10 mouse cellular contexts compared by ENCODE assay signal in genomic region chr3:122923147-122923546, GRCm38 (mm10). TPM values are rescaled to one million over a fixed set of nuclear protein-coding genes. Genes with fewer than 3 reads are reported as not detected.
DNase-seq lines count a peak whose midpoint lies in the region; ATAC-seq and TF ChIP-seq lines count a peak whose summit lies in the region.
"Had no signal": no experiment of that assay in that cellular context is flagged by ENCODE, and none has a peak within 500 bp of the region (broad histone marks: within the 10 kb centered on the region; RNA-seq: fewer than 3 reads in every experiment).

No protein-coding gene starts in this region.

- DNase-seq in kidney, adult 8-10 months = no peak
- DNase-seq in intestine, embryonic 14.5 days (ENCODE audit: low spot score) = no peak
- no peak for DNase-seq in layer of hippocampus, adult 18-20 months (ENCODE audit: low spot score in 2 of 2)
- no peak for DNase-seq in left cerebral cortex, postnatal 4 days
- DNase-seq: layer of hippocampus, postnatal 36 days; right cerebral cortex, postnatal 14 days had no signal

- peaks cover 6% of the 10 kb centered on the region for H3K36me3 ChIP-seq in kidney, embryonic 16.5 days (ENCODE audit: insufficient read depth, low read length)
- 0 out of 2 replicates have a peak, but pooled peaks cover 7% of the 10 kb centered on the region for H3K36me3 ChIP-seq in embryonic facial prominence, embryonic 12.5 days
- H3K36me3 ChIP-seq in intestine, embryonic 14.5 days (ENCODE audit: control insufficient read depth, insufficient read depth, low read length) = peaks cover 8% of the 10 kb centered on the region; the same call in 1 of the 2 replicates
- H3K36me3 ChIP-seq in myocyte (ENCODE audit: control insufficient read depth, insufficient read depth) = no peaks in the 10 kb centered on the region

- H3K9ac ChIP-seq in kidney, embryonic 16.5 days (replicated peaks; ENCODE audit: low read length) = no peak overlapping the region
- H3K9ac ChIP-seq in embryonic facial prominence, embryonic 12.5 days = no peak overlapping the region
- no peak overlapping the region for H3K9ac ChIP-seq in intestine, embryonic 14.5 days (ENCODE audit: low read length)

- intact Hi-C loops in left cerebral cortex, postnatal 4 days (cut with DNase I) = no loop called here

- H3K27me3 ChIP-seq in kidney, embryonic 16.5 days (ENCODE audit: insufficient read depth, low read length) = no peaks in the 10 kb centered on the region
- no peaks in the 10 kb centered on the region for H3K27me3 ChIP-seq in embryonic facial prominence, embryonic 12.5 days
- H3K27me3 ChIP-seq in intestine, embryonic 14.5 days (replicated peaks; ENCODE audit: control insufficient read depth, insufficient read depth, low read length) = no peaks in the 10 kb centered on the region
- H3K27me3 ChIP-seq in myocyte (ENCODE audit: control insufficient read depth, insufficient read depth, insufficient read length) = no peaks in the 10 kb centered on the region

- 72% methylated on average over 7 of the region's 7 CpGs for WGBS in kidney, embryonic 16.5 days
- WGBS in embryonic facial prominence, embryonic 12.5 days = 66% methylated on average over 7 of the region's 7 CpGs
- WGBS in intestine, embryonic 14.5 days = 48% methylated on average over 7 of the region's 7 CpGs

- H3K4me1 ChIP-seq in kidney, embryonic 16.5 days (ENCODE audit: insufficient read depth, low read length) = peaks cover 19% of the 10 kb centered on the region; the same call in 1 of the 2 replicates
- H3K4me1 ChIP-seq in embryonic facial prominence, embryonic 12.5 days = peaks cover 13% of the 10 kb centered on the region
- peaks cover 12% of the 10 kb centered on the region for H3K4me1 ChIP-seq in intestine, embryonic 14.5 days (replicated peaks; ENCODE audit: control insufficient read depth, insufficient read depth, low read length)

- peak overlapping the region; percentile 69 for H3K4me3 ChIP-seq in kidney, embryonic 16.5 days (ENCODE audit: low read length)
- H3K4me3 ChIP-seq in embryonic facial prominence, embryonic 12.5 days = peak overlapping the region; percentile 57; the same call in 1 of the 2 replicates
- peak overlapping the region; percentile 71 for H3K4me3 ChIP-seq in intestine, embryonic 14.5 days (ENCODE audit: low read depth, low read length)
- H3K4me3 ChIP-seq in myocyte = peak overlapping the region; percentile 84

- no peak overlapping the region for H3ac ChIP-seq in myocyte (ENCODE audit: control insufficient read depth, insufficient read length)

- no peak for TF ChIP-seq POLR2A in myocyte (IDR thresholded peaks at IDR 0.05; ENCODE audit: insufficient read length, low read depth)

- peaks cover 12% of the 10 kb centered on the region for H3K79me2 ChIP-seq in myocyte (ENCODE audit: control insufficient read depth, insufficient read depth)

- peak overlapping the region; percentile 50 for H3K4me2 ChIP-seq in kidney, embryonic 16.5 days (replicated peaks; ENCODE audit: low read depth, low read length)
- peak overlapping the region; percentile 64; the same call in 1 of the 2 replicates for H3K4me2 ChIP-seq in embryonic facial prominence, embryonic 12.5 days (replicated peaks)
- H3K4me2 ChIP-seq in intestine, embryonic 14.5 days (ENCODE audit: low read length) = peak overlapping the region; percentile 55
- H3K4me2 ChIP-seq in myocyte (ENCODE audit: low read depth) = peak overlapping the region; percentile 89

- no peak overlapping the region; the same call in 1 of the 2 replicates for H3K27ac ChIP-seq in kidney, embryonic 16.5 days (ENCODE audit: low read length)
- H3K27ac ChIP-seq in embryonic facial prominence, embryonic 12.5 days = no peak overlapping the region
- H3K27ac ChIP-seq in intestine, embryonic 14.5 days (ENCODE audit: low read depth) = peak overlapping the region; percentile 83

- ATAC-seq in kidney, embryonic 16.5 days (ENCODE audit: low FRiP score, low TSS enrichment) = no peak
- ATAC-seq in embryonic facial prominence, embryonic 12.5 days (ENCODE audit: insufficient number of reproducible peaks, insufficient read depth, low FRiP score, low TSS enrichment) = no peak
- no peak for ATAC-seq in intestine, embryonic 14.5 days (replicated peaks; ENCODE audit: low FRiP score, low TSS enrichment, low read depth)
- no peak for ATAC-seq in megakaryocyte progenitor cell, adult 5-6 weeks (replicated peaks; ENCODE audit: poor library complexity)

- H3K9me3 ChIP-seq in kidney, embryonic 16.5 days (ENCODE audit: low read length) = no peaks in the 10 kb centered on the region
- H3K9me3 ChIP-seq in embryonic facial prominence, embryonic 12.5 days = no peaks in the 10 kb centered on the region
- H3K9me3 ChIP-seq in intestine, embryonic 14.5 days (ENCODE audit: control insufficient read depth, low read length) = no peaks in the 10 kb centered on the region

TF ChIP-seq in myocyte, 11 proteins besides CTCF, POLR2A, EP300 and RAD21:
- no peak for TF ChIP-seq MYOG (IDR thresholded peaks at IDR 0.05; ENCODE audit: control insufficient read depth in 1 of 3, insufficient read depth in 1 of 3, insufficient read length in 2 of 3, low read depth in 2 of 3)
- TF ChIP-seq POLR2AphosphoS2 (IDR thresholded peaks at IDR 0.05; ENCODE audit: insufficient read length, low read depth) = no peak
- TF ChIP-seq E2F4 (IDR thresholded peaks at IDR 0.05; ENCODE audit: insufficient read depth) = no peak
- no peak for TF ChIP-seq TCF12 (IDR thresholded peaks at IDR 0.05; ENCODE audit: insufficient read depth, poor library complexity, severe bottlenecking)
- TF ChIP-seq MYOD1 (IDR thresholded peaks at IDR 0.05; ENCODE audit: control insufficient read depth in 1 of 3, insufficient read length in 2 of 3, low read depth in 2 of 3) = no peak
- TF ChIP-seq MAX (IDR thresholded peaks at IDR 0.05; ENCODE audit: low read depth) = no peak
- no peak for TF ChIP-seq TCF3 (IDR thresholded peaks at IDR 0.05; ENCODE audit: insufficient read length, low read depth)
- no peak for TF ChIP-seq SRF (IDR thresholded peaks at IDR 0.05; ENCODE audit: control insufficient read depth, insufficient read length, low read depth)
- TF ChIP-seq REST (IDR thresholded peaks at IDR 0.05; ENCODE audit: insufficient read depth, insufficient read length) = no peak
- TF ChIP-seq CEBPB (IDR thresholded peaks at IDR 0.05; ENCODE audit: insufficient read depth, poor library complexity, severe bottlenecking) = no peak
- TF ChIP-seq USF1 (IDR thresholded peaks at IDR 0.05; ENCODE audit: low read depth) = no peak

RNA-seq across cellular contexts. Expression of gene 1810037I17Rik, which starts 0.9 kb away (rescaled TPM):
- 85.2 and 87.2 TPM in 2 replicates for polyA plus RNA-seq in kidney, embryonic 16.5 days (2015; fragmentation: Nextera tagmentation; extraction: Ambion mirVana)
- polyA plus RNA-seq in embryonic facial prominence, embryonic 12.5 days (2016; fragmentation: Nextera tagmentation; extraction: Ambion mirVana) = 80.7 and 82.6 TPM in 2 replicates
- polyA plus RNA-seq in intestine, embryonic 14.5 days (2014; fragmentation: Nextera tagmentation; extraction: Ambion mirVana) = 125 and 132 TPM in 2 replicates
- 49.1 TPM for polyA plus RNA-seq in myocyte (2012; fragmentation: generic; extraction: Trizol)
- total RNA-seq in layer of hippocampus, adult 18-20 months (2021) = 10 to 100 TPM; 53.2 to 59.6 TPM
- total RNA-seq in left cerebral cortex, postnatal 4 days (2021) = 10 to 100 TPM; 35.7 to 38.0 TPM
- total RNA-seq in megakaryocyte progenitor cell, adult 5-6 weeks (2015) = 65.0 and 75.6 TPM in 2 replicates
- 29.4 and 34.7 TPM in 2 replicates for total RNA-seq in megakaryocyte progenitor cell, adult 5-6 weeks (2017)

RNA-seq across cellular contexts. Expression of gene Gm10959, which starts 4.0 kb away (rescaled TPM):
- not detected in 2 replicates for polyA plus RNA-seq in kidney, embryonic 16.5 days (2015; fragmentation: Nextera tagmentation; extraction: Ambion mirVana)
- not detected in 2 replicates for polyA plus RNA-seq in embryonic facial prominence, embryonic 12.5 days (2016; fragmentation: Nextera tagmentation; extraction: Ambion mirVana)
- polyA plus RNA-seq in intestine, embryonic 14.5 days (2014; fragmentation: Nextera tagmentation; extraction: Ambion mirVana) = not detected in 2 replicates
- not detected for polyA plus RNA-seq in myocyte (2012; fragmentation: generic; extraction: Trizol)
- not detected for total RNA-seq in layer of hippocampus, adult 18-20 months (2021)
- total RNA-seq in left cerebral cortex, postnatal 4 days (2021) = not detected
- not detected in 2 replicates for total RNA-seq in megakaryocyte progenitor cell, adult 5-6 weeks (2015)
- total RNA-seq in megakaryocyte progenitor cell, adult 5-6 weeks (2017) = not detected in 2 replicates
- total RNA-seq: layer of hippocampus, postnatal 36 days had no signal

RNA-seq across cellular contexts. Expression of gene Fabp2, which starts 28.3 kb away (rescaled TPM):
- polyA plus RNA-seq in kidney, embryonic 16.5 days (2015; fragmentation: Nextera tagmentation; extraction: Ambion mirVana) = 0.34 TPM in 1 of 2 replicates, not detected in the other
- not detected in 2 replicates for polyA plus RNA-seq in embryonic facial prominence, embryonic 12.5 days (2016; fragmentation: Nextera tagmentation; extraction: Ambion mirVana)
- 100 and 126 TPM in 2 replicates for polyA plus RNA-seq in intestine, embryonic 14.5 days (2014; fragmentation: Nextera tagmentation; extraction: Ambion mirVana)
- not detected for polyA plus RNA-seq in myocyte (2012; fragmentation: generic; extraction: Trizol)
- total RNA-seq in layer of hippocampus, adult 18-20 months (2021) = not detected
- total RNA-seq in left cerebral cortex, postnatal 4 days (2021) = not detected
- total RNA-seq in megakaryocyte progenitor cell, adult 5-6 weeks (2015) = not detected in 2 replicates
- not detected in 2 replicates for total RNA-seq in megakaryocyte progenitor cell, adult 5-6 weeks (2017)
- total RNA-seq: layer of hippocampus, postnatal 36 days had no signal

Comparison
In these comparisons a context has a peak if more than half of its experiments do, and no peak if none do; other contexts are left out.
1. RNA of gene Fabp2, which starts 28.3 kb away (polyA plus RNA-seq): 100 to 126 TPM in intestine, embryonic 14.5 days; 0.34 TPM in kidney, embryonic 16.5 days, not detected in embryonic facial prominence, embryonic 12.5 days and not detected in myocyte (single experiment); every median in the first group is over 10 times any median in the second.
2. Peak in every context shown above with its lines, with median percentiles within 50 percentile points of each other: H3K4me2 ChIP-seq and H3K4me3 ChIP-seq.